Mouse (Mus musculus): ENCODE results near the gene Ssu72. TPM values are rescaled to one million over a fixed set of nuclear protein-coding genes. Genes with fewer than 3 reads are reported as not detected.

Ssu72 gene
- total RNA-seq, 1 experiment = 129 TPM

- Histone ChIP-seq H3K4me3 (ENCODE audit: insufficient read depth in 1 of 2, low read depth in 1 of 2, low read length in 2 of 2, poor library complexity in 1 of 2, severe bottlenecking in 1 of 2) (no peak overlapping the region), H3K9ac (ENCODE audit: insufficient read depth, low read depth, low read length, poor library complexity, severe bottlenecking) (no peak overlapping the region), H3K36me3 (ENCODE audit: control insufficient read depth, insufficient read depth, low read length, poor library complexity, severe bottlenecking) (peaks cover 11% of the 10 kb centered on the region; the same call in 1 of the 2 replicates), H3K9me3 (ENCODE audit: control insufficient read depth, insufficient read depth, low read depth, low read length) (no peaks in the 10 kb centered on the region), H3K4me1 (ENCODE audit: control insufficient read depth in 2 of 2, insufficient read depth in 2 of 2, low read length in 2 of 2, poor library complexity in 1 of 2) (peaks cover 0 to 12% of the 10 kb centered on the region in 2 experiments; a peak in 2 of 4 replicates), H3K27ac (ENCODE audit: insufficient read depth, low read depth, low read length, poor library complexity, severe bottlenecking) (no peak overlapping the region)
- TF ChIP-seq CHD2 (IDR thresholded peaks at IDR 0.05; ENCODE audit: low read depth, low read length) (no peak), HCFC1 (IDR thresholded peaks at IDR 0.05; ENCODE audit: borderline replicate concordance, insufficient read depth, low read length) (no peak), MAFK (IDR thresholded peaks at IDR 0.05; ENCODE audit: insufficient read depth, low read depth, low read length) (no peak), ZC3H11A (IDR thresholded peaks at IDR 0.05; ENCODE audit: borderline replicate concordance, low read depth, low read length) (no peak), ZNF384 (IDR thresholded peaks at IDR 0.05; ENCODE audit: low read depth, low read length) (no peak)
- in situ Hi-C loops (cut with MboI; ENCODE audit: low sequenced_read_pairs in 2 of 2, unreplicated experiment in 2 of 2) = no loop called here
- no peak for DNase-seq (ENCODE audit: low read depth, low spot score)
Observed at GRCm38 (mm10) chr4:155733267-155733666, 28.7 kb downstream of the Ssu72 start.

- Histone ChIP-seq H3K9me3 (ENCODE audit: control insufficient read depth, insufficient read depth, low read depth, low read length) (no peaks in the 10 kb centered on the region), H3K27ac (ENCODE audit: insufficient read depth, low read depth, low read length, poor library complexity, severe bottlenecking) (no peak within 1 kb of the TSS; the same call in 1 of the 2 replicates), H3K36me3 (ENCODE audit: control insufficient read depth, insufficient read depth, low read length, poor library complexity, severe bottlenecking) (peaks cover 11% of the 10 kb centered on the region; the same call in 1 of the 2 replicates), H3K4me1 (ENCODE audit: control insufficient read depth in 2 of 2, insufficient read depth in 2 of 2, low read length in 2 of 2, poor library complexity in 1 of 2) (peaks cover 0 to 14% of the 10 kb centered on the region in 2 experiments; a peak in 2 of 4 replicates), H3K9ac (ENCODE audit: insufficient read depth, low read depth, low read length, poor library complexity, severe bottlenecking) (peak within 1 kb of the TSS; percentile 74), H3K4me3 (ENCODE audit: insufficient read depth in 1 of 2, low read depth in 1 of 2, low read length in 2 of 2, poor library complexity in 1 of 2, severe bottlenecking in 1 of 2) (peak within 1 kb of the TSS; percentile 54 to 83)
- DNase-seq (ENCODE audit: low read depth, low spot score) = peak; percentile 86
- TF ChIP-seq HCFC1 (IDR thresholded peaks at IDR 0.05; ENCODE audit: borderline replicate concordance, insufficient read depth, low read length) (no peak), ZNF384 (IDR thresholded peaks at IDR 0.05; ENCODE audit: low read depth, low read length) (no peak), ZC3H11A (IDR thresholded peaks at IDR 0.05; ENCODE audit: borderline replicate concordance, low read depth, low read length) (no peak), CHD2 (IDR thresholded peaks at IDR 0.05; ENCODE audit: low read depth, low read length) (no peak), MAFK (IDR thresholded peaks at IDR 0.05; ENCODE audit: insufficient read depth, low read depth, low read length) (no peak)
- in situ Hi-C loops (cut with MboI; ENCODE audit: low sequenced_read_pairs in 2 of 2, unreplicated experiment in 2 of 2) = no loop called here
Observed at GRCm38 (mm10) chr4:155734350-155734941, 29.8 kb downstream of the Ssu72 start, which contains the start of gene Tmem240. Tmem240 (plus strand) TSS chr4:155734800.

- no peak for DNase-seq (ENCODE audit: low read depth, low spot score)
- H3K36me3 ChIP-seq (ENCODE audit: control insufficient read depth, insufficient read depth, low read length, poor library complexity, severe bottlenecking) = peaks cover 13% of the 10 kb centered on the region
- H3K4me1 ChIP-seq (ENCODE audit: control insufficient read depth in 2 of 2, insufficient read depth in 2 of 2, low read length in 2 of 2, poor library complexity in 1 of 2) = peaks cover 0 to 17% of the 10 kb centered on the region in 2 experiments; a peak in 2 of 4 replicates
- no peak overlapping the region for H3K27ac ChIP-seq (ENCODE audit: insufficient read depth, low read depth, low read length, poor library complexity, severe bottlenecking)
- TF ChIP-seq CHD2 (IDR thresholded peaks at IDR 0.05; ENCODE audit: low read depth, low read length) = no peak
- H3K9me3 ChIP-seq (ENCODE audit: control insufficient read depth, insufficient read depth, low read depth, low read length) = no peaks in the 10 kb centered on the region
- peak overlapping the region; percentile 74 for H3K9ac ChIP-seq (ENCODE audit: insufficient read depth, low read depth, low read length, poor library complexity, severe bottlenecking)
- in situ Hi-C loops (cut with MboI; ENCODE audit: low sequenced_read_pairs in 2 of 2, unreplicated experiment in 2 of 2) = no loop called here
- peak overlapping the region; percentile 54 to 83 for H3K4me3 ChIP-seq (ENCODE audit: insufficient read depth in 1 of 2, low read depth in 1 of 2, low read length in 2 of 2, poor library complexity in 1 of 2, severe bottlenecking in 1 of 2)
Observed at GRCm38 (mm10) chr4:155734951-155735702, 30.5 kb downstream of the Ssu72 start.

- Histone ChIP-seq H3K4me3 (ENCODE audit: insufficient read depth in 1 of 2, low read depth in 1 of 2, low read length in 2 of 2, poor library complexity in 1 of 2, severe bottlenecking in 1 of 2) (peak overlapping the region; percentile 54 to 83), H3K27ac (ENCODE audit: insufficient read depth, low read depth, low read length, poor library complexity, severe bottlenecking) (no peak overlapping the region), H3K9me3 (ENCODE audit: control insufficient read depth, insufficient read depth, low read depth, low read length) (no peaks in the 10 kb centered on the region), H3K36me3 (ENCODE audit: control insufficient read depth, insufficient read depth, low read length, poor library complexity, severe bottlenecking) (peaks cover 19% of the 10 kb centered on the region), H3K4me1 (ENCODE audit: control insufficient read depth in 2 of 2, insufficient read depth in 2 of 2, low read length in 2 of 2, poor library complexity in 1 of 2) (peaks cover 0 to 22% of the 10 kb centered on the region in 2 experiments; a peak in 2 of 4 replicates), H3K9ac (ENCODE audit: insufficient read depth, low read depth, low read length, poor library complexity, severe bottlenecking) (peak overlapping the region; percentile 74)
- in situ Hi-C loops (cut with MboI; ENCODE audit: low sequenced_read_pairs in 2 of 2, unreplicated experiment in 2 of 2) = no loop called here
- DNase-seq (ENCODE audit: low read depth, low spot score) = no peak
- TF ChIP-seq MAFK (IDR thresholded peaks at IDR 0.05; ENCODE audit: insufficient read depth, low read depth, low read length) = no peak
- TF ChIP-seq CHD2 (IDR thresholded peaks at IDR 0.05; ENCODE audit: low read depth, low read length) = no peak
- TF ChIP-seq HCFC1 (IDR thresholded peaks at IDR 0.05; ENCODE audit: borderline replicate concordance, insufficient read depth, low read length) = no peak
- no peak for TF ChIP-seq ZC3H11A (IDR thresholded peaks at IDR 0.05; ENCODE audit: borderline replicate concordance, low read depth, low read length)
- no peak for TF ChIP-seq ZNF384 (IDR thresholded peaks at IDR 0.05; ENCODE audit: low read depth, low read length)
Observed at GRCm38 (mm10) chr4:155735788-155736187, 31.2 kb downstream of the Ssu72 start.

Data from ES-E14 (cell line).